Mouse (Mus musculus) brain, embryonic 14.5 days (tissue): Measurements from ENCODE around the gene Pfn2. TPM values are rescaled to one million over a fixed set of nuclear protein-coding genes. Genes with fewer than 3 reads are reported as not detected.

Experiments
- DNase-seq: peaks from one replicate; pipeline ENCODE4 v3.0.0-alpha.2; 2011; ENCODE audit warnings: low read depth
- CTCF ChIP-seq: fragments of 200-500 bp; IDR thresholded peaks from 2 replicates; pipeline ENCODE4 v1.5.1; 2012; ENCODE audit warnings: inconsistent platforms, mild to moderate bottlenecking, moderate library complexity, borderline replicate concordance; ENCODE audit not compliant: insufficient read depth, insufficient read length; ENCODE audit errors: extremely low read depth
- POLR2A ChIP-seq: fragments of 200-500 bp; IDR thresholded peaks from 2 replicates; pipeline ENCODE4 v1.6.1; 2012; ENCODE audit warnings: mild to moderate bottlenecking, inconsistent platforms, borderline replicate concordance; ENCODE audit not compliant: poor library complexity, insufficient read depth, insufficient read length, severe bottlenecking; ENCODE audit errors: extremely low read depth
- polyA plus RNA-seq: library from polyadenylated mRNA; depleted of rRNA; stranded (reverse); fragments of >200 nt; gene quantifications from 2 replicates; pipeline ENCODE4 v1.2.3, GENCODE M21; 2012; rRNA removed

Pfn2 gene
- polyA plus RNA-seq, result 504 and 520 TPM in 2 replicates

- DNase-seq, result peak; percentile 97
- TF ChIP-seq POLR2A (peak; percentile 49; the same call in 1 of the 2 replicates), CTCF (no peak)
Observed at GRCm38 (mm10) chr3:57847760-57848185, at the start of gene Pfn2. Pfn2 (minus strand) TSS chr3:57848079.

DNA sequence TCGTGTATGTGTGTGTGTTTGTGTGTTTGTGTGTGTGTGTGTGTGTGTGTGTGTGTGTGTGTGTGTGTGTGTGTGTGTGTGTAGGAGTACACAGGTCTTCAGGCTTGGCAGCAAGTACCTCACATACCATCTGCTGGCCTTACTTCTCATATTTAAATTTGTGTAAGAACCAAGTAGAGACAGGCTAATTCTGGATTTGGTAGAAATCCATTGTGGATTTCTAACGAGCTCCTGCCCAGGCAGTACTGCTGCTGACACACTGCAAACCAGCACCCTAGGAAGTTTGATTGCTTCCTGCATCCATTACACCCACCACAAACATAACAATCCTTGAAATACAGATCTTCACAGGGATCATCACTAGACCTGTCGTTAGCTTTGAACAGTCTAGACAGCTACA is 35.1 kb upstream of the Pfn2 start:
- TF ChIP-seq CTCF (no peak), POLR2A (no peak)
- peak; percentile 6 for DNase-seq

DNA sequence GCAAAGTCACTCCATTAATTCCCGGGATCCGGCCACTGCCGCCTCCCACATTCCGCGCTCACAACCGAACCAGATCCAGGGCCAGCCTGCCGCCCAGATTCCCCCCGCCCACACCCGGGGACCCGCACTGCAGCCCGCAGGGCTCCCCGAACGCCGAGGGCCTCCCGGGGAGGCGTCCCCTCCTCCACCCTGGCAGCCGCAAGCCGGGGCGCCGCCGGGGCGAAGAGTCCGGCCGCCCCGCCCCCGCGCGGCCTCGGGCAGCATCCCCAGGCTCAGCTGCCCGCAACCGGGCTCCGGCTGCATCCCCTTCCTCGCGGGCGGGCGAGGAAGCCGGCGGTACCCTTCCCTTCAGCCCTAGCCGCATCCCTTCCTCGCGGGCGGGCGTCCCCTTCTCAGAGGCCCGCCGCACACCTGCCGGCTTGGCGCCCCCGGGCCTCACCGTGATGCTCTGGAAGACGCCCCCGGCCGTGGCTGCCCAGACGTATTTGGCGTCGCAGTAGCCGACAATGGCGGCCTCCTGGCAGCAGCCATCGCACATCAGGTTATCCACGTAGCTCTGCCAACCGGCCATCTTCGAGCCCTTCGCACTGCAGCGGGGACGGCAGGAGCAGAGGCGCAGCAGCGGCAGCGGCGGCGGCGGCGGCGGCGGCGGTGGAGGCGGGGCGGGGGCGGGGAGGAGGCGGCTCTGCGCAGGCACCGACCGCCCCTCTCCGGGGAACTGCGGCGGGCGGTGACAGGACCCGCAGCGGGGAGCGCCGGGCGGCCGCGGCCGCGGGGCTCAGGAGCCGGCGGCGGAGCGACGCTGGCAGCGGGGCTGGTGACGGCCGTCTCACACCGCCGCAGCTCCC is 743 bp downstream of the Pfn2 start:
- DNase-seq, result no peak

GRCm38 (mm10) chr3:57846662-57846911 is 1.3 kb downstream of the Pfn2 start:
- peak; percentile 85 for DNase-seq
- TF ChIP-seq POLR2A (no peak), CTCF (no peak)

More for the DNA sequence above, 743 bp downstream of the Pfn2 start:
- TF ChIP-seq POLR2A (peak; percentile 80; the same call in 1 of the 2 replicates), CTCF (no peak)

GRCm38 (mm10) chr3:57845786-57846661 is 1.9 kb downstream of the Pfn2 start:
- TF ChIP-seq POLR2A (no peak), CTCF (peak; percentile 11; the same call in 1 of the 2 replicates)
- DNase-seq, result peak; percentile 90

DNA sequence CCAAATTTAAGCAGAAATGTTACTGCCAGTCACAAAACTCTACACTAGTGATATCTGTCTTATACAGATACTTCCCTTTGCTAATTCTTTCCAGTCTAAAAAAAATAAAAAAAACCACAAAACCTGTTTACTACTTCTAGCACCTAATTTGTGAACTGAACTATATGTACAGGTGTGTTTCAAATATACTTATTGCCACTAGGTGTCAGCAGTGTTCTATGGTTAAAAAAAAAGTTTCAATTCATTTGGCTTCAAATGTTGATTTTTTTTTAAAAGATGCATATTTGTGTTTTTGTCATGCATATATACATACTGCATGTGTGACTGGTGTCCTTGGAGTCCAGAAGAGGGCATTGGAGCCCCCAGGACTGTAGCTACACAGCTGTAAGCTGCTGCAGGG is 4.1 kb downstream of the Pfn2 start:
- DNase-seq, result peak; percentile 56
- TF ChIP-seq CTCF, result no peak

DNA sequence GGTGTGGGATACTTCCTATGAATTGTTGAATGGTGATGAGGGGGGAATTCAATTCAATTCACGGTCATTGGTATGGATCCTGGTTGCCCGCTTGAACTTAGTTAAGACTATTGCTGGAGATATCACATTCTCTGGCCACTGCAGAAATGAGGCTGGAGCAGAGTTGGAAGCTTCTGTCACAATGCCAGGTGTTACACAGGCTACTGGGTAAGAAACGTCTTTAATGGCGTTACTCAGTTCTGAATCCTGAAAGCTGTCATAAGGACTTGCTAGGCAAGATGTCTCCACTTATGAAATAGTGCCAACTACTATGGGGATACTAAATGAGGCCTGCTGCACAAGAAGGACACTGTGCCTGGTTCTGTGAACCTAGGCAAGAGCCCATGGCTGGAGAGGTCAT is 11.0 kb downstream of the Pfn2 start:
- TF ChIP-seq CTCF (no peak), POLR2A (no peak)
- DNase-seq, result no peak

DNA sequence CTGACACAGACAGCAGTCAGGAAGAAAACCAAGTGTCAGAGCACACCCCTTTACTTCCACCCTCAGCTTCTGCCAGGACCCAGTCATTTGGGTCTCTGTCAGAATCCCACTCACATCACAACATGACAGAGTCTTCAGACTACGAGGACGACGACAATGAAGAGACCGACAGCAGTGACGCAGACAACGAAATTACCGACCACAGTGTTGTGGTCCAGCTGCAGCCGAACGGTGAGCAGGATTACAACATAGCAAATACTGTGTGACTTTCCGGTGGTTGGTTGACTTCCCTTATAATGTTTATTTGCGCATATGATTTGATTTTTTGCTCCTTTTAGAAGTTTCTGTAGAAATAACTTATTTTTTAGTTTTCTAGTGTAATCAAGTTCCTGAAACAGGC is 14.3 kb downstream of the Pfn2 start:
- no peak for TF ChIP-seq POLR2A
- TF ChIP-seq CTCF, result no peak
- DNase-seq, result no peak

DNA sequence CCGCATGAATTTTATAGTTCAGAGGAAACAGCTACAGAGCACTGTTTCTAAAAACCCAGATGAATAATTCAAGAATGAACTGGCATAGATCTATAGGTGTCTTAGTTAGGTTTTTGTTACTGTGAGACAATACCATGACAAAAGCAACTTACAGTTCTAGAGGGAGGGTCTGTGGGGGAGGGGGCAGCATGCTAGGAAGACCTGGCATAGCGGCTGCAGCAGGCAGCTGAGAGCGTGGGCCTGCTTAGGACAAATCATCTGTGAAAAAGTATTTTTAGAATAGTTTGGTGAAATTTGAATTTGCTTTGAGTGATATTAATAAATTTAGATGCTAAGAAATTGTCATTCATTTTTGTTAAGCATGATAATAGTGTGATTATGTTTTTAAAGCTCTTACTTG is 22.0 kb downstream of the Pfn2 start:
- no peak for DNase-seq
- TF ChIP-seq POLR2A (no peak), CTCF (no peak)

DNA sequence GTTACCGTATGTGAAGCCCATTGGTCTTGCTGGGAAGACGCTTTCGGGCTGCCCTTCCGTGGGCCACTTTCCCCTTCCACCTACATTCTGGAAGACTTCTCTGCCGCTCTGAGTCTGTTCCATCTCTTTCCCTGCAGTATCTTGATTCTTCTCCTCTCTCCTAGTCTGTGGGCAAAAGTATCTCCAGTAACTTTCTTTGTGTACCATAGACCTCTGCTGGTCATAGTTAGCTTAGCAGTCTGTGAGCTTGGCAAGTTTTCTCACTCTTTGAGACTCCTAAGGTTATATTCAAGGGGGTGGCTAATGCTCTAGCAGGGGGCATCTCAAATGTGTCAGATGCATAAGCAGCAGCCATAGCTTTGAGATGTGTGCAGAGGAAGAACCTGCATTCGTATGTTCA is 32.4 kb downstream of the Pfn2 start:
- TF ChIP-seq CTCF, result no peak; the same call in 1 of the 2 replicates
- TF ChIP-seq POLR2A, result no peak

GRCm38 (mm10) chr3:57795071-57795470 is 52.8 kb downstream of the Pfn2 start:
- peak; percentile 24 for DNase-seq

More for the DNA sequence above, 32.4 kb downstream of the Pfn2 start:
- DNase-seq, result peak; percentile 50

Other genes starting within 250 kb of the Pfn2 start
- gene Commd2, start 196.4 kb downstream of the Pfn2 start, polyA plus RNA-seq, result 45.8 and 62.9 TPM in 2 replicates
- 0.06 and 0.23 TPM in 2 replicates for gene Ankub1, start 155.3 kb downstream of the Pfn2 start, polyA plus RNA-seq
- 32.4 and 36.4 TPM in 2 replicates for gene Rnf13, start 112.0 kb downstream of the Pfn2 start, polyA plus RNA-seq